Comparison of ENCODE assay signal across 9 mouse cellular contexts in genomic region chr4:114410443-114410842, GRCm38 (mm10). TPM values are rescaled to one million over a fixed set of nuclear protein-coding genes. Genes with fewer than 3 reads are reported as not detected.
DNase-seq lines count a peak whose midpoint lies in the region; ATAC-seq and TF ChIP-seq lines count a peak whose summit lies in the region.
"Had no signal": no experiment of that assay in that cellular context is flagged by ENCODE, and none has a peak within 500 bp of the region (broad histone marks: within the 10 kb centered on the region; RNA-seq: fewer than 3 reads in every experiment).

No protein-coding gene starts in this region.

- H3K4me1 ChIP-seq in lung, embryonic 15.5 days = peaks cover 29% of the 10 kb centered on the region
- H3K4me1 ChIP-seq in lung, adult 2 months (ENCODE audit: control insufficient read depth, insufficient read depth, low read length) = no peaks in the 10 kb centered on the region
- H3K4me1 ChIP-seq in heart, embryonic 11.5 days (ENCODE audit: control insufficient read depth, insufficient read depth, low read length) = peaks cover 18% of the 10 kb centered on the region
- peaks cover 57% of the 10 kb centered on the region for H3K4me1 ChIP-seq in kidney, embryonic 16.5 days (ENCODE audit: insufficient read depth, low read length)
- peaks cover 34% of the 10 kb centered on the region for H3K4me1 ChIP-seq in neural tube, embryonic 12.5 days

- 47% methylated on average over 11 of the region's 11 CpGs for WGBS in lung, embryonic 15.5 days
- WGBS in lung, adult 2 months = 45% methylated on average over 11 of the region's 11 CpGs
- 16% methylated on average over 11 of the region's 11 CpGs for WGBS in heart, embryonic 11.5 days (ENCODE audit: insufficient replicate concordance)
- 13% methylated on average over 11 of the region's 11 CpGs for WGBS in kidney, embryonic 16.5 days
- WGBS in neural tube, embryonic 12.5 days = 6% methylated on average over 11 of the region's 11 CpGs

- no peak for DNase-seq in lung, adult 2 months
- DNase-seq in spleen, postnatal 14 days (ENCODE audit: low spot score in 2 of 2) = no peak
- DNase-seq in thymus, postnatal 36 days = no peak
- no peak for DNase-seq in Muller cell, postnatal 12 days (ENCODE audit: inconsistent ontology term)
- DNase-seq: cerebellum, postnatal 25 days had no signal

- TF ChIP-seq POLR2A in lung, adult 2 months (IDR thresholded peaks at IDR 0.05; ENCODE audit: borderline replicate concordance, extremely low read depth, low read depth, low read length) = no peak

- H3K9me3 ChIP-seq in lung, embryonic 15.5 days = no peaks in the 10 kb centered on the region
- no peaks in the 10 kb centered on the region for H3K9me3 ChIP-seq in heart, embryonic 11.5 days (replicated peaks; ENCODE audit: control insufficient read depth, low read length)
- no peaks in the 10 kb centered on the region for H3K9me3 ChIP-seq in kidney, embryonic 16.5 days (ENCODE audit: low read length)
- no peaks in the 10 kb centered on the region for H3K9me3 ChIP-seq in neural tube, embryonic 12.5 days

- peaks cover 27% of the 10 kb centered on the region for H3K27me3 ChIP-seq in lung, embryonic 15.5 days
- peaks cover 75% of the 10 kb centered on the region for H3K27me3 ChIP-seq in heart, embryonic 11.5 days (ENCODE audit: control insufficient read depth, insufficient read depth, low read length)
- peaks cover 11% of the 10 kb centered on the region; the same call in 1 of the 2 replicates for H3K27me3 ChIP-seq in kidney, embryonic 16.5 days (ENCODE audit: insufficient read depth, low read length)
- peaks cover 26% of the 10 kb centered on the region for H3K27me3 ChIP-seq in neural tube, embryonic 12.5 days (replicated peaks)

- H3K4me3 ChIP-seq in lung, embryonic 15.5 days = peak overlapping the region; percentile 1; the same call in 1 of the 2 replicates
- no peak overlapping the region for H3K4me3 ChIP-seq in lung, adult 2 months (replicated peaks; ENCODE audit: extremely low read depth, low read depth, low read length)
- peak overlapping the region; percentile 9; the same call in 1 of the 2 replicates for H3K4me3 ChIP-seq in heart, embryonic 11.5 days (ENCODE audit: low read depth, low read length)
- H3K4me3 ChIP-seq in kidney, embryonic 16.5 days (ENCODE audit: low read length) = peak overlapping the region; percentile 33
- no peak overlapping the region for H3K4me3 ChIP-seq in neural tube, embryonic 12.5 days

- H3K4me2 ChIP-seq in lung, embryonic 15.5 days = peak overlapping the region; percentile 97
- H3K4me2 ChIP-seq in heart, embryonic 11.5 days = peak overlapping the region; percentile 37
- H3K4me2 ChIP-seq in kidney, embryonic 16.5 days (replicated peaks; ENCODE audit: low read depth, low read length) = peak overlapping the region; percentile 94
- peak overlapping the region; percentile 45 for H3K4me2 ChIP-seq in neural tube, embryonic 12.5 days (replicated peaks)

- TF ChIP-seq CTCF in lung, adult 2 months (IDR thresholded peaks at IDR 0.05; ENCODE audit: insufficient read depth, low read length) = no peak

- H3K27ac ChIP-seq in lung, embryonic 15.5 days = no peak overlapping the region
- no peak overlapping the region for H3K27ac ChIP-seq in heart, embryonic 11.5 days (ENCODE audit: low read depth, low read length)
- H3K27ac ChIP-seq in kidney, embryonic 16.5 days (ENCODE audit: low read length) = peak overlapping the region; percentile 48
- H3K27ac ChIP-seq in neural tube, embryonic 12.5 days = no peak overlapping the region

- H3K36me3 ChIP-seq in lung, embryonic 15.5 days = 0 out of 2 replicates have a peak, but pooled peaks cover 2% of the 10 kb centered on the region
- H3K36me3 ChIP-seq in heart, embryonic 11.5 days (ENCODE audit: control insufficient read depth, insufficient read depth, low read length) = no peaks in the 10 kb centered on the region
- H3K36me3 ChIP-seq in kidney, embryonic 16.5 days (ENCODE audit: insufficient read depth, low read length) = no peaks in the 10 kb centered on the region
- H3K36me3 ChIP-seq in neural tube, embryonic 12.5 days = no peaks in the 10 kb centered on the region

- H3K9ac ChIP-seq in lung, embryonic 15.5 days = no peak overlapping the region
- H3K9ac ChIP-seq in heart, embryonic 11.5 days (ENCODE audit: low read depth, low read length) = peak overlapping the region; percentile 24; the same call in 1 of the 2 replicates
- peak overlapping the region; percentile 44 for H3K9ac ChIP-seq in kidney, embryonic 16.5 days (replicated peaks; ENCODE audit: low read length)
- peak overlapping the region; percentile 33; the same call in 1 of the 2 replicates for H3K9ac ChIP-seq in neural tube, embryonic 12.5 days

- no peak for ATAC-seq in lung, embryonic 15.5 days (ENCODE audit: borderline replicate concordance, extremely low read depth, low FRiP score, low TSS enrichment)
- no peak for ATAC-seq in heart, embryonic 11.5 days (replicated peaks; ENCODE audit: insufficient number of reproducible peaks, low FRiP score, low TSS enrichment)
- ATAC-seq in kidney, embryonic 16.5 days (ENCODE audit: low FRiP score, low TSS enrichment) = no peak
- ATAC-seq in neural tube, embryonic 12.5 days (ENCODE audit: low FRiP score, low read depth) = 0 out of 2 replicates have a peak, but pooled peaks have one; percentile 7

RNA-seq across cellular contexts. Expression of gene Trabd2b, which starts 3.9 kb away (rescaled TPM):
- 4.4 and 5.1 TPM in 2 replicates for polyA plus RNA-seq in lung, embryonic 15.5 days (2015; fragmentation: Nextera tagmentation; extraction: Ambion mirVana)
- polyA plus RNA-seq in lung, adult 2 months (2012; rRNA removed) = 6.7 and 7.8 TPM in 2 replicates
- polyA plus RNA-seq in heart, embryonic 11.5 days (2014; fragmentation: Nextera tagmentation; extraction: Ambion mirVana) = 1.5 and 1.7 TPM in 2 replicates
- polyA plus RNA-seq in kidney, embryonic 16.5 days (2015; fragmentation: Nextera tagmentation; extraction: Ambion mirVana) = 5.7 and 6.1 TPM in 2 replicates
- 1.6 TPM in 2 replicates for polyA plus RNA-seq in neural tube, embryonic 12.5 days (2016; fragmentation: Nextera tagmentation; extraction: Ambion mirVana)

Comparison
In these comparisons a context has a peak if more than half of its experiments do, and no peak if none do; other contexts are left out.
1. H3K4me3 ChIP-seq: peak in lung, embryonic 15.5 days (single experiment), heart, embryonic 11.5 days (single experiment) and kidney, embryonic 16.5 days (single experiment); none in lung, adult 2 months (single experiment) and neural tube, embryonic 12.5 days (single experiment).
2. H3K4me2 ChIP-seq: peak in every context shown above with its lines; median percentile 97 in lung, embryonic 15.5 days; 94 in kidney, embryonic 16.5 days; 45 in neural tube, embryonic 12.5 days; 37 in heart, embryonic 11.5 days.